Mouse (Mus musculus) limb, embryonic 12.5 days (tissue): Measurements from ENCODE around the gene Clic4. TPM values are rescaled to one million over a fixed set of nuclear protein-coding genes. Genes with fewer than 3 reads are reported as not detected.

Experiments used
- ATAC-seq: fragments of 200-750 bp; cut with Nextera tagmentation; 2 replicates; pipeline ENCODE4 v1.8.0; 2017; ENCODE audit warnings: low read depth, moderate TSS enrichment; ENCODE audit not compliant: insufficient number of reproducible peaks, insufficient read depth, low FRiP score, low TSS enrichment
- H3K27ac ChIP-seq: fragments of 300-500 bp; sonication (generic); 2 replicates; pipeline ENCODE4 v1.5.1; 2016; ENCODE audit warnings: mild to moderate bottlenecking, moderate library complexity
- H3K27me3 ChIP-seq: fragments of 300-500 bp; sonication (generic); 2 replicates; pipeline ENCODE4 v1.6.1; 2016; ENCODE audit warnings: mild to moderate bottlenecking, moderate library complexity
- H3K36me3 ChIP-seq: fragments of 300-500 bp; sonication (generic); 2 replicates; pipeline ENCODE4 v1.6.1; 2016; ENCODE audit warnings: mild to moderate bottlenecking, moderate library complexity
- H3K4me1 ChIP-seq: fragments of 300-500 bp; sonication (generic); replicated peaks from 2 replicates; pipeline ENCODE4 v1.6.1; 2016
- H3K4me2 ChIP-seq: fragments of 300-500 bp; sonication (generic); 2 replicates; pipeline ENCODE4 v1.6.1; 2016; ENCODE audit warnings: mild to moderate bottlenecking, moderate library complexity
- H3K4me3 ChIP-seq: fragments of 300-500 bp; sonication (generic); replicated peaks from 2 replicates; pipeline ENCODE4 v1.5.1; 2016; ENCODE audit warnings: mild to moderate bottlenecking
- H3K9ac ChIP-seq: fragments of 300-500 bp; sonication (generic); replicated peaks from 2 replicates; pipeline ENCODE4 v1.6.1; 2016; ENCODE audit warnings: mild to moderate bottlenecking, moderate library complexity
- H3K9me3 ChIP-seq: fragments of 300-500 bp; sonication (generic); 2 replicates; pipeline ENCODE4 v1.6.1; 2016; ENCODE audit warnings: mild to moderate bottlenecking, moderate library complexity
- WGBS: fragments of 180-500 bp; shearing (Covaris S2); methylation state at CpG from one replicate; pipeline ENCODE4 v1.1.7; 2016; 5-methylcytosine and 5-hydroxymethylcytosine counted together
- polyA plus RNA-seq: library from polyadenylated mRNA; unstranded; fragments of >200 nt; fragmentation: Nextera tagmentation; extraction: Ambion mirVana; gene quantifications from 2 replicates; pipeline ENCODE4 v1.2.1, GENCODE M21; 2016

The Clic4 gene
- polyA plus RNA-seq, 1 experiment from 2014 or later: 191 TPM

DNA sequence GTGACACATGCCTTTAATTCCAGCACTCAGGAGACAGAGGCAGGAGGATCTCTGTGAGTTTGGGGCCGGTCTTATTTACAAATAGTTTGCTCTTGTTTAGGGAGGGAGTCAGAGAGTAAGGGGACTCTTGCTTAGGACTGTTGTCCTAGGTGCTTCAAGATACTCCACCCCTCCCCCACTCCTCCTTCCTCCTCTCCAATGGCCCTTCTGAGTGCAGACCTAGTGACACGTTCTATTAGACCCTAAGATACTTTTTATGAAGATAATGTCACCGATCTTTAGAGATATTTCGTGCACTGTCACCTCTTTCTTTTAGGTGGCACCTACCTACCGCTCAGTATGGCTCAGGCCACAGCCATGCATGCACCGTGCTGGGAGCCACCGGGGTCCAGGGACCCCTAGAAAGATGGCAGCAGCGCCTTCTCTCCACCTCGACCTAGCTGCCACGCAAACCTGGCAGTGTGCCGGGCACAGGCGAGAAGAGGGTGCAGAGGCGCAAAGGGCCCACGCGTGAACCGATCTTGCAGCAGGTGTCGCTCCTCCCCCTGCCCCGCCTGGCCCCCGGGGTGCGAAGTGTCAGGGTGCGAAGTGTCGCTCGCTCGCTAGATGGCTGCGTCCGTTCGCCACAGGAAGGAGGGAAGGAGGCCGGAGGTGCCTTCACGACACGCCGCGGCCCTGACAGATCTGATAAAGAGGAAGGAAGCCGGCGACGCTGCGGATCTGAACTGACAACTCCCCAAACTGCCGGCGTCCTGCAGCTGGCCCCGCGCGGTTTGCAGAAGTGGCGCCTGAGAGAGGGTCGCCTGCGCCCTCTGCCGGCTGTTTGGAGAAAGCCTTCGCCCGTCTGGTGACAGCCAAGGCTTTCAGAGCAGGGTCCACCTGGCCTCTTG is 66.7 kb downstream of the Clic4 start:
- WGBS: 2% methylated on average over 47 of the region's 47 CpGs
- Histone ChIP-seq H3K9ac (no peak overlapping the region), H3K4me1 (peaks cover 16% of the 10 kb centered on the region), H3K27me3 (peaks cover 52% of the 10 kb centered on the region), H3K9me3 (peaks cover 9% of the 10 kb centered on the region; the same call in 1 of the 2 replicates), H3K27ac (no peak overlapping the region), H3K4me2 (peak overlapping the region; percentile 81), H3K36me3 (peaks cover 7% of the 10 kb centered on the region), H3K4me3 (peak overlapping the region; percentile 41)
- peak; percentile 54; the same call in 1 of the 2 replicates for ATAC-seq

DNA sequence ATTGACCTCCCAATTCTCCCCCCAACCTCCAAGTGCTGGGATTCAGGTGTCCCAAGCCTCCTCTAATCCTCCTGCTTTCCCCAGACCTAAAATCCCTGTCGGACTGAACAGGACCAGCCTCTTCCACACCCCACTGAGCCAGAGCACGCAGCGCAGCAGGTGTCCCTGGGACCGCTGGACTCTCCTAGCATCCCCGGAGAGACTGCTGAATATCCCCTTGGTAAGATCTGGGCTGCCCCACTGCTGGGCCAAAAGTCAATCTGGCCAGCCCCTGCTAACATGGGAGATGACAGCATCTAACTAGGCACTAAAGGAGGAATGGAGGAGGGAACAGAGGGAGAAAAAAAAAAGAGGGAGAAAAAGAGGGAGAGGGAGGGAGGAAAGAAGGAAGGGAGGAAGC is 67.4 kb downstream of the Clic4 start:
- Histone ChIP-seq H3K9ac (no peak overlapping the region), H3K4me2 (no peak overlapping the region), H3K36me3 (peaks cover under 1% of the 10 kb centered on the region; the same call in 1 of the 2 replicates), H3K4me1 (peaks cover 16% of the 10 kb centered on the region), H3K4me3 (no peak overlapping the region), H3K27me3 (peaks cover 52% of the 10 kb centered on the region), H3K27ac (no peak overlapping the region), H3K9me3 (peaks cover 2% of the 10 kb centered on the region; the same call in 1 of the 2 replicates)
- 17% methylated on average over 5 of the region's 5 CpGs for WGBS
- ATAC-seq: no peak

DNA sequence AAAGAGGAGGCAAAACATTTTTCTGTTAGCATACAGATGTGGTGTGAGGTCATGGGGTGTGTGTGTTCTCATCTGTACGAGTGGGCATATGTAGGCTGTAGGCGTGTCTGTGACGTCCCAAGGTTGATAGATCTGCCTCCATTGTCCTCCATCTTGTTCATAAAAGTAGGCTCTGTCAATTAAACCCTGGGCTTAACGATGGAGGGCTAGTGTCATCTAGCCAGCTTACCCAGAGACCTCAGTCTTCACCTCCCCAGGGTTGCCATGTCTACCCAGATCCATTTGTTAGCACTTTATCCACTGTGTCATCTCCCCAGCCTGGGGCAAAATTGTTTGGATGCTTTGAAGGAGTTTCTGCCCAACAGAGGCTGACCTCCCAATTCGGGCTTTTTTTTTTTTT is 67.9 kb downstream of the Clic4 start:
- Histone ChIP-seq H3K4me1 (peaks cover 16% of the 10 kb centered on the region), H3K27me3 (peaks cover 52% of the 10 kb centered on the region), H3K27ac (no peak overlapping the region), H3K4me2 (no peak overlapping the region), H3K9ac (no peak overlapping the region), H3K4me3 (no peak overlapping the region), H3K36me3 (no peaks in the 10 kb centered on the region), H3K9me3 (no peaks in the 10 kb centered on the region)
- WGBS: 48% methylated on average over 5 of the region's 5 CpGs
- no peak for ATAC-seq

DNA sequence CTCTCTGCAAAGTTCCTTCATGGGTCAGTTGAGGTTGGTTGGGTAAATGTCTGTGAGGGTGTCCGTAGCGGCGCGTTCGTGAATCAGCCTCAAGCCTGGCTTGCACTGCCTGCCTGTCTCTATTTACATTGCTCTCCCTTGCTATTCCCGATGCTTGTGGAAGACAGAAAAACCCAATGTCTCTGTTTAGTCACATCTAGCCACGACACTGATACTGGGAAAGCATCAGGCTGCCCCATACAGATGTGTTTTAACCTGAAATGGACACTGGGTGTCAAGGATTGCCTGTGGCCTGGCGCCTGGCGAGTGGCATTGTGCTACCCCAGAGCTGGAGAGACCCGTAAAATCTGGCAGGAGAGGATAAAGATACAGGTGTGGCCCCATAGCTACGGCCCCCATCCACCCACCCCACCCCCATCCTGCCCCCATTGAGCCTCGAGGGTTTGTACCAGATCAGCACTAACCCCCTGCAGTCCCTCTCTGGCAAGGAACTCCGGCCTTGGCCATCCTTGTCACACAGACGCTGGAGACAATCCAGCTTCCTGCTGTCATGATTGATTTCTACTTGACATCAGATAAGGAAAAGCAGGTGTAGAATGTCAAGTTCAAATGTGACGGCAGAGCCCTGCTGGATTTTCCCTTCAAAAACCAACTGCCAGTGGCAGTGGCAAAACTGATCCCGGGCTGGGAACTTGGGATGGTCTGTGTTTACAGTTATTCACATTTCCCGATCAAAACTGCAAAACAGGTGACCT is 68.6 kb downstream of the Clic4 start:
- H3K4me1 ChIP-seq: peaks cover 16% of the 10 kb centered on the region
- peak overlapping the region; percentile 26 for H3K4me3 ChIP-seq
- ATAC-seq: no peak
- H3K27ac ChIP-seq: no peak overlapping the region
- WGBS: 13% methylated on average over 17 of the region's 17 CpGs
- peak overlapping the region; percentile 57 for H3K4me2 ChIP-seq
- no peak overlapping the region for H3K9ac ChIP-seq
- no peaks in the 10 kb centered on the region for H3K9me3 ChIP-seq
- H3K36me3 ChIP-seq: no peaks in the 10 kb centered on the region
- H3K27me3 ChIP-seq: peaks cover 52% of the 10 kb centered on the region

DNA sequence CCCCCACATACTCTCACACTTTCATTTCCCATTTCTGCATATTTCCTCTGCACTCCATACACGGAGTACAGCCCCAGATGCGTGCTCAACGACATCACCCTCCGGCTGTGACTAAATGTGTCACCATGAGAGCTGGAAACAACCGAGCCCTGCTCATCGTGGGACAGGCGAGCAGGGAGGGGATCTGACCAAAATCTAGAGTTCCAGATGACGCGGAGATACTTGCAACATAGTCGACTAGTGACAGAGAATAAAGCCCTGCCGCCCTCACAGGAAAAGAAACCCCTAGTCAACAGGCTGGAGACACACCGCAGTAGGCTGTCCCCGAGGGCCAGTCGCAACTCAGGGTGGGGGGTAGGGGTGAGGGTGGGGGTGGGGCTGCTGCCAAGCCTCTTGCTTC is 69.3 kb downstream of the Clic4 start:
- Histone ChIP-seq H3K36me3 (no peaks in the 10 kb centered on the region), H3K27me3 (peaks cover 52% of the 10 kb centered on the region), H3K27ac (no peak overlapping the region), H3K4me2 (peak overlapping the region; percentile 57), H3K9ac (0 out of 2 replicates have a peak overlapping the region, but pooled peaks have one; percentile 40), H3K4me1 (peaks cover 17% of the 10 kb centered on the region), H3K9me3 (no peaks in the 10 kb centered on the region), H3K4me3 (peak overlapping the region; percentile 26)
- WGBS: 9% methylated on average over 14 of the region's 14 CpGs
- ATAC-seq: no peak

DNA sequence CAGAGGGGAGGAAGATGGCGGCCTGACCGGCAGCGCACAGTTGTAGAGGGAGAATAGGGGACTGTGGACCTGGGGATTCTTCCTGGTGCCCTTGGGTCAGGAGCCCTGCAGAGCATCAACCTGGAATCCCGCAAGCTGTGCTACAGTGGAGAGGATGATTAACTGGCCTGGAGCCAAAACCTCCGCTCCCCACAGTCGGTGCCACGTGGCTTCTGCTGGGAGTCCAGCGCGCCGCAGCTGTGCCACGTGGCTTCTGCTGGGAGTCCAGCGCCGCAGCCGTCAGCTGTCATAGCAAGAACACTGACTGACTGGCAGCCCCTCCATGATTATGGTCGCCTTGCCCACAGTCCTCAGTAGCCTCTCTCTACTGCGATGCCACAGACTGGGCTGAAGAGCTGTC is 70.8 kb downstream of the Clic4 start:
- H3K9me3 ChIP-seq: no peaks in the 10 kb centered on the region
- H3K4me3 ChIP-seq: no peak overlapping the region
- H3K27me3 ChIP-seq: peaks cover 47% of the 10 kb centered on the region
- ATAC-seq: no peak
- 79% methylated on average over 16 of the region's 16 CpGs for WGBS
- no peaks in the 10 kb centered on the region for H3K36me3 ChIP-seq
- no peak overlapping the region for H3K4me2 ChIP-seq
- H3K4me1 ChIP-seq: peaks cover 24% of the 10 kb centered on the region
- H3K9ac ChIP-seq: no peak overlapping the region
- H3K27ac ChIP-seq: no peak overlapping the region

DNA sequence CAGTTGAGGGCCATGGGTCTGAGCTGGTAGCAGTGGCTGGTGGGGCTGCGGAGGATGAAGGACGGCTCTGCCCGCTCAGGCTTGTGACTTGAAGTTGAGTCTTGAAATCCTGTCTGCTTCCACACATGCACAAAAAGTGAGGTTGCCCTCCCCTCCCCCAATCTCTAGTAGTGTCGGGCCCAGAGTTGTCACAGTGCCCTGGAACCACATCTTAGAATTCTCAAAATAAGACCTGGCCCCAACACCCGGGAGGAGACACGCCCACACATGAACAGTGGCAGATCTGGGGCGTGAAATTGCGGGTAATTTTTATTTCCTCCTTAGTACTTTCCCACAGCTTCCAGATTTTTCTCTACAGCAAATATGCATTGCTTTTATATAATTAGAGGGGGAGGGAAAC is 74.8 kb downstream of the Clic4 start:
- Histone ChIP-seq H3K4me2 (no peak overlapping the region), H3K36me3 (no peaks in the 10 kb centered on the region), H3K4me3 (no peak overlapping the region), H3K9me3 (peaks cover 6% of the 10 kb centered on the region; the same call in 1 of the 2 replicates), H3K27me3 (peaks cover 22% of the 10 kb centered on the region), H3K4me1 (peaks cover 9% of the 10 kb centered on the region; the same call in 1 of the 2 replicates), H3K27ac (no peak overlapping the region), H3K9ac (no peak overlapping the region)
- no peak for ATAC-seq
- 78% methylated on average over 8 of the region's 8 CpGs for WGBS

DNA sequence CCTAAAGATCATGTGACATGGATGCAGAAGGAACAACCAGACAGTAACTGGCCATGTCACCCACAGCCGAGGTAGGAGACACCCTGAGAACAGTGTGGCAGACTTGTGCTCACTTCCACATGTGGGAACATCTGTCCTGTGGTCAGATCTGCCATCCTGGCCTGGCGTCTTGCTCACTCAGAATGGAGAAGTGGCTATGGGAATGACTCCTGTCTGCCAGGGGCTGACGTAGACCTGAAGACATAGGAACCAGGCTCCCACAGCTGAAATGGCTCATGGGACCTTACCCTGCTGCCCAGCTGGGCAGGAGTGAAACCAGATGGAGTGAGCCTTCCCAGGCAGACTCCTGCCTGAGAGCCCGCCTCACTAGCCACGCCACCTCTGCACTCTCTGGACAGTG is 79.8 kb downstream of the Clic4 start:
- Histone ChIP-seq H3K36me3 (no peaks in the 10 kb centered on the region), H3K9ac (no peak overlapping the region), H3K4me2 (no peak overlapping the region), H3K27ac (no peak overlapping the region), H3K4me1 (peaks cover 6% of the 10 kb centered on the region; the same call in 1 of the 2 replicates), H3K9me3 (peaks cover 6% of the 10 kb centered on the region; the same call in 1 of the 2 replicates), H3K4me3 (no peak overlapping the region), H3K27me3 (peaks cover 16% of the 10 kb centered on the region; the same call in 1 of the 2 replicates)
- WGBS: 56% methylated on average over 5 of the region's 5 CpGs
- ATAC-seq: no peak

DNA sequence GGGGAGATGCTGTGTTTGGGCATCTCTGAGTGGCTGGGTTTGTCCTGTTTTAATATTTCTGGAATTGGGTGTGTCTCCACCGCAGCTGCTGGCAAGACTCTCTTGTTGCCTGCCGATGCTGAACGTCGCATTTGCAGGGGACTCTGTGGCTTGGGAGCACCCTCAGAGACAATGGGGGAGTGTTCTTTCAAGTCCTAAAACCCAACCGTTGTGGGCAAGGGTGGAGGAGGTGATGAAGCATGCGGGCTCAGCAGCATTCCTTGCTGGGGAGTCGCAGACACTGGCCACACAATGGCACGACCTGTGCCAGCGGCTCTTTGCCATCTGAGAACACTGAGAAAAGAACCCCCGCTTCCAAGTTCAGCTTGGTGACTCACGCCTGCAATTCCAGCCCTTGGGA is 81.0 kb downstream of the Clic4 start:
- Histone ChIP-seq H3K4me3 (no peak overlapping the region), H3K27me3 (peaks cover 9% of the 10 kb centered on the region; the same call in 1 of the 2 replicates), H3K36me3 (no peaks in the 10 kb centered on the region), H3K4me1 (0 out of 2 replicates have a peak, but pooled peaks cover 4% of the 10 kb centered on the region), H3K9ac (no peak overlapping the region), H3K9me3 (peaks cover 6% of the 10 kb centered on the region; the same call in 1 of the 2 replicates), H3K4me2 (no peak overlapping the region), H3K27ac (no peak overlapping the region)
- 76% methylated on average over 11 of the region's 11 CpGs for WGBS
- no peak for ATAC-seq

DNA sequence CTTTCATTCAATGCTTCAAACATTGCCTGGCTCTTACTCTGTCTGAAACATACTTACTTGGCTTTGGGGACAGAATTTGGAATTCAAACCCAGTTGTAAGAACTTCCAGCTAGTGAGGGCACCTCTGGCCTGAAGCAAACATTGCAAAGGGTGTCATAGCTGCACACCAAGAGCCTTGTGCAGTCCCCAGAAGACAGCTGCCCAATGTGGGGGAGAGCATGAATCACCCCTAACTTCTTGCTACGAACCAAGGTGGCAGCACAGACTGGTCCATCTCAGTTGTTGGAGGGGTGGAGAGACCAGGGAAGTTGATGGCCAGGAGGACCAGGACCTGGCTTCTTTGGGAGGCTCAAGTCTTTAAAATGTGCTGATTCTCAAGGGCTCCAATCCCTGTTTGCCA is 81.4 kb downstream of the Clic4 start:
- H3K27me3 ChIP-seq: peaks cover 9% of the 10 kb centered on the region; the same call in 1 of the 2 replicates
- H3K4me3 ChIP-seq: no peak overlapping the region
- no peak for ATAC-seq
- no peak overlapping the region for H3K27ac ChIP-seq
- H3K9me3 ChIP-seq: peaks cover 6% of the 10 kb centered on the region; the same call in 1 of the 2 replicates
- 71% methylated on average over 1 of the region's 1 CpGs for WGBS
- H3K9ac ChIP-seq: no peak overlapping the region
- no peaks in the 10 kb centered on the region for H3K36me3 ChIP-seq
- 0 out of 2 replicates have a peak, but pooled peaks cover 4% of the 10 kb centered on the region for H3K4me1 ChIP-seq
- no peak overlapping the region for H3K4me2 ChIP-seq

DNA sequence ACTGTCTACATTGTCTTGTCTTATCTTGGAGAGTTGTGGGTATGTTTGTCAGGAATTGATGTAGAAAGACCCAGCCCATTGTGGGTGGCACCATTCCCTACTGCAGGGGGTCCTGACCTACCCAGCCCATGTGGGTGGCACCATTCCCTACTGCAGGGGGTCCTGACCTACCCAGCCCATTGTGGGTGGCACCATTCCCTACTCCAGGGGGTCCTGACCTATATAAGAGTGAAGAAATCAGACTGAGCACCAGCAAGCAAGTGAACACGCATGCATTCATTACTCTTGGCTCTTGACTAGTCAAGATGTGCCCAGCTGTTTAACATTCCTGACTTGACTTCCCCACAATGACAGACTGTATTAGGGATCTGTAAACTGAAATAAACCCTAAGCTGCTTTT is 82.2 kb downstream of the Clic4 start:
- no peaks in the 10 kb centered on the region for H3K36me3 ChIP-seq
- no peak overlapping the region for H3K9ac ChIP-seq
- 94% methylated on average over 1 of the region's 1 CpGs for WGBS
- peaks cover 6% of the 10 kb centered on the region; the same call in 1 of the 2 replicates for H3K9me3 ChIP-seq
- no peak overlapping the region for H3K27ac ChIP-seq
- H3K4me3 ChIP-seq: no peak overlapping the region
- H3K27me3 ChIP-seq: peaks cover 9% of the 10 kb centered on the region; the same call in 1 of the 2 replicates
- no peak overlapping the region for H3K4me2 ChIP-seq
- no peak for ATAC-seq
- 0 out of 2 replicates have a peak, but pooled peaks cover 4% of the 10 kb centered on the region for H3K4me1 ChIP-seq
